Mouse (Mus musculus): Measurements from ENCODE around the gene Sema7a.

Sema7a gene

DNA sequence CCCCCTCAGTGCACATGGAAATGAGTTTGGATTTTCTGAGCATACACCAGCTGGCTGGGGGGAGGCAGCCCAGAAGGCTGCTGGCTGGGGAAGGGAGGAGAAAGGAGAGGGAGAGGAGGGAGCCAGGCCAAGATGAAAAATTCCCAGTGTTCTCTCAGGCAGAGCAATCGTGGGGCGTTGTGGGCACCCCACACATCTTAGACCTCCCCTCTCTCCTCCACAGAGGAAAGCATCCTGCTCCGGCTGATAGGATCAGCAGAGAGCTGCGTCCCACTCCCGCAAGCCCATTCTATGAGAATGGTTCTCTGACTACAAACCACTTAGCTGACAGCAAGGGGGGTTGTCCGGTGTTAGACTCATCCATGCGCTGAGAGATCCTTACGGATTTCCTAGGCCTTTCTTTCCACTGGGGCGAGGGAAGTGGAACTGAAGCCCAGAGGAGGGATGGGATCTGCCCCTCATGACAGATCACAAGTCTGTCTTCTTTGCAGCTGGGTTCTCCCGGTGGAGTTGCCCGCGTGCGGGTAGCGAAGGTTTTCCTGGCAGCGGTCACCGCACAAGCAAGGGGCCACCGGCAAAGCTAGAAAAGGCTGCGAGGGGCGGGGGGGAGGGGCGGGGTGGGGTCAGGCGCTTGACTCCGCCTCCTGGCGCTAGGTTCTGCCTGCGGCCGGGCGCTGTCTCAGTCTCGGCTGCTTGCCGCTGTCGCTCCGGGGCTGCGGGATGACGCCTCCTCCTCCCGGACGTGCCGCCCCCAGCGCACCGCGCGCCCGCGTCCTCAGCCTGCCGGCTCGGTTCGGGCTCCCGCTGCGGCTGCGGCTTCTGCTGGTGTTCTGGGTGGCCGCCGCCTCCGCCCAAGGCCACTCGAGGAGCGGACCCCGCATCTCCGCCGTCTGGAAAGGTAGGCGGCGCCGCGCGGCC is at the start of gene Sema7a:
TSS of gene Sema7a (plus strand) at position 682 of the 918 bp plus-strand sequence.
- no peak for DNase-seq (ENCODE audit: extremely low spot score, low read depth, low spot score)

GRCm38 (mm10) chr9:57900478-57900877 is 39.4 kb upstream of the Sema7a start:
- no peak for DNase-seq (ENCODE audit: extremely low spot score, low read depth, low spot score)

GRCm38 (mm10) chr9:57901197-57901596 is 38.7 kb upstream of the Sema7a start:
- no peak for DNase-seq (ENCODE audit: extremely low spot score, low read depth, low spot score)

GRCm38 (mm10) chr9:57901601-57902000 is 38.3 kb upstream of the Sema7a start:
- no peak for DNase-seq (ENCODE audit: extremely low spot score, low read depth, low spot score)

- DNase-seq (ENCODE audit: extremely low spot score, low read depth, low spot score): no peak
Observed at GRCm38 (mm10) chr9:57902132-57902531, 37.8 kb upstream of the Sema7a start.

DNA sequence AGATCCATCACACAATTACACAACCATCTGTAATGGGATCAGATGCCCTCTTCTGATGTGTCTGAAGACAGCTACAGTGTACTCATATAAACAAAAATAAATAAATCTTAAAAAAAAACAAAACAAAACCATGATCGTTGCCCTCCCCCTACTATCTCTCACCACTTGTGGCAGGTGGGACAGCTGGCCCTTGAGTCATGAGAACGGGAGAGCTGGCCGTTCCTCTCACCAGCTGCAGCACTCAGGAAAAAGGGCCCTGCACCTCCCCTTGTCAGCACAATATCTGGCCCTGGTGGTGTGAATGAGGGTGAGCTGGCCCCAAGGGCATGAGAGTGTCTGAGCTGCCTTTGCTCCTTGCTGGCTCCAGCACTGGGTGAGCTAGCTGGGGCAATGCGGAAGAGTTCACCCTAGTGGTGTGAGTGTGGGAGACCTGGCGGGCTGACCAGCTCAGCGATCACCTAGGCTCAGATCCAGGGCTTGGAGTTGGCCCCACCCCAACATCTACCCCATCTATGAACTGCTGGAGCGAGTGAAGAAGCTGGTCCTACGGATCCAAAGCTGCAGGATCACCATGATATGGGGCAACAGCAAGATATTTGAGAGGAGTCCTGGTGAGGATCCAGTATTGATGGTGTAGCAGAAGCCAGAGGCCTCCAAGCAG is 36.2 kb upstream of the Sema7a start:
- no peak for DNase-seq (ENCODE audit: extremely low spot score, low read depth, low spot score)

DNA sequence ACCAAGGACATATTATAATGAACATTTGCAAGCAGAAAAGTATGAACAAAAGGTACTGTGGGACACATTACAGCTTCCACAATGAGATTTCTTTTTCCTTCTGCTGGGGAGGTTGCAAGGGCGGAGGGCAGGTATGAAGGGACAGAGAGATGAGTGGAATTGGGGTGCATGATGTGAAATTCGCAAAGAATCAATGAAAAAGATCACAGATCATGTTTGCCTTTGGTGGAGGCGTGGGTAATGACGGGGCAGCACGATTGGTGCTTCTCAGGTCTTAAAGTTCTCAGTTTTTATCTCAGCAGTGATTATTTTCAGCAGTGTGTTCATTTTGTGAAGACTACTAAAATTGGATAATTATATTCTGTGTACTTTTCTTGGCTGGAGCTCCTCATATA is 35.7 kb upstream of the Sema7a start:
- DNase-seq (ENCODE audit: extremely low spot score, low read depth, low spot score): no peak

DNA sequence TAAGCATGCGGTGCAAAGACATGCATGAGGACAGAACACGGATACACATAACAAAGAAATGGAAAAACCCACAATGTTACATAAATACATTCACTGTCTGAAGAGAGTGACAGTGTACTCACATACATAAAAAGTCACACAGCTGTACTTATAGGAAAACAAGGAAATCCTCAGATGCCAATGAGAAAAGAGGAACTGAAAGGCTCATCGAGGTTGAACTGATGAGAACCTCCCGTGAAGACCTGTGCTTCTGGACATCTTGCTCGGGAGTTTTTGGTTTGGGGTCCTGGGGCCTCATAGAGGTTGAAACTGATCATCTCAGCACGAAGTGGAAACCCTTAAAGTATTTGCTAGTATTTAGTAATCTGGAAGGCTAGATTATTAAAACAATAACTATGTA is 32.7 kb upstream of the Sema7a start:
- no peak for DNase-seq (ENCODE audit: extremely low spot score, low read depth, low spot score)

GRCm38 (mm10) chr9:57910254-57911160 is 29.4 kb upstream of the Sema7a start, which contains the start of gene Ubl7:
TSS of gene Ubl7 (plus strand) at chr9:57910979.
- peak; percentile 81 for DNase-seq (ENCODE audit: extremely low spot score, low read depth, low spot score)

DNA sequence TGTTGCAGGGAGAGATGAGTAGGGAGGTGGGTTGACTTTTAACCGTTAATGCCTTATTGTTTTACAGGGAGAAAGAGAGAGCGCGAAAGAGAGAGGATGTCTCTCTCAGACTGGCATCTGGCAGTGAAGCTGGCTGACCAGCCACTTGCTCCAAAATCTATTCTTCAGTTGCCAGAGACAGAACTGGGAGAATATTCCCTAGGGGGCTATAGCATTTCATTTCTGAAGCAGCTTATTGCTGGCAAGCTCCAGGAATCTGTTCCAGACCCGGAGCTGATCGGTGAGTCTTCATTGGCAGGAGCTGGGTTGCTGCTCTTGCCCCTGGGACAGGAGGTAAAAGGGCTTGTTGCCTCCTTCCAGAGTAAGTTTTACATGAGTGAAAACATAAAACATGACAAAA is 27.3 kb upstream of the Sema7a start:
- no peak for DNase-seq (ENCODE audit: extremely low spot score, low read depth, low spot score)

GRCm38 (mm10) chr9:57921491-57922060 is 18.3 kb upstream of the Sema7a start:
- DNase-seq (ENCODE audit: extremely low spot score, low read depth, low spot score): no peak

- no peak for DNase-seq (ENCODE audit: extremely low spot score, low read depth, low spot score)
Observed at GRCm38 (mm10) chr9:57922381-57922780, 17.5 kb upstream of the Sema7a start.

- no peak for DNase-seq (ENCODE audit: extremely low spot score, low read depth, low spot score)
Observed at GRCm38 (mm10) chr9:57923046-57923445, 16.9 kb upstream of the Sema7a start.

DNA sequence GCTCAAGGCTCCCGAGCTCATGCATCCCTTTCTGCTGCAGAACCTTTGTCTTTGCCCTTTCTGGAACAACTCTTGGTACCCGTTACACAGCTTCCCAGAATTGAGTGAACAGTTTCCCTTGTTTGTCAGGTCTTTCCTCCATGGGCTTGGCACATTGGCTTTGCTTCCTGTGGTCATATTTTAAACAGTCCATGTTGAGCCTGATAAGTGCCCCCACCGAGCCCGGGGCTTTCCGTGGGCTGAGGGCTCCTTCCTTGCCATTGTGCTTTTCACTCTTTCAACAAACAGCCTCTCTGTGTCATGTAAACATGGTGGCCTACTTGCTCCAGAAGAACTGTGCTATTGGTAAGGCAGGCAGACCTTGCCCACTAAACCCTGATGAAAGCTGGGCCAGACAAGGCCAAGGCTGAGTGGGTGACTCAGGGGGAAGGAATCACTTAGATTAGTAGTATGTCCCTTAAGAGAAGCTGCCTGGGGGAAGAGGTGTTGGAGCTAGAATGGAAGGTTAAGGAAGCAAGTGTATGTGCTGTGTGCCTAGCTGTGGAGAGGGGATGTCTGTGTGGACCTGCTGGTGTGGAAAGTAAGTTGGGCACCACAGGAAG is 8.6 kb upstream of the Sema7a start:
- DNase-seq (ENCODE audit: extremely low spot score, low read depth, low spot score): no peak

DNA sequence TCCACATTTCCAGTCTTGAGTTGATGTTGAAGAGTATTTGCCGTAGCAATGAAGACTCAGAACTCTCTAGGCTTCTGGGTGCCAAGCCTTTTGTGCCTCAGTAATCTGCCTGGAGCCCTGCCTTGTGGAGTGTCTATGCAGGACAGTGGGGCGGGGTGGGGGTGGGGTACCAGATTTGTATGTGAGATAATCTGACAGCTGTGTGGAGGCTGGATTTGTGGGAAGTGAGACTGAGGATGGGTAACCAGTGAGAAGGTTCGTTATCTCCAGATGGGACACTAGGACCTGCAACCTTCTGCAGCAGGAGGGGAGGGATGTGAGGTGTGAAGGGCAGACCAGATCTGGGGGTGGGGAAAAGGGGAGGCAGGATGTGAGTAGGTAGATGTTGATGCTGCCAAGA is 7.7 kb upstream of the Sema7a start:
- no peak for DNase-seq (ENCODE audit: extremely low spot score, low read depth, low spot score)

GRCm38 (mm10) chr9:57932831-57933602 is 6.9 kb upstream of the Sema7a start:
- DNase-seq (ENCODE audit: extremely low spot score, low read depth, low spot score): no peak

DNA sequence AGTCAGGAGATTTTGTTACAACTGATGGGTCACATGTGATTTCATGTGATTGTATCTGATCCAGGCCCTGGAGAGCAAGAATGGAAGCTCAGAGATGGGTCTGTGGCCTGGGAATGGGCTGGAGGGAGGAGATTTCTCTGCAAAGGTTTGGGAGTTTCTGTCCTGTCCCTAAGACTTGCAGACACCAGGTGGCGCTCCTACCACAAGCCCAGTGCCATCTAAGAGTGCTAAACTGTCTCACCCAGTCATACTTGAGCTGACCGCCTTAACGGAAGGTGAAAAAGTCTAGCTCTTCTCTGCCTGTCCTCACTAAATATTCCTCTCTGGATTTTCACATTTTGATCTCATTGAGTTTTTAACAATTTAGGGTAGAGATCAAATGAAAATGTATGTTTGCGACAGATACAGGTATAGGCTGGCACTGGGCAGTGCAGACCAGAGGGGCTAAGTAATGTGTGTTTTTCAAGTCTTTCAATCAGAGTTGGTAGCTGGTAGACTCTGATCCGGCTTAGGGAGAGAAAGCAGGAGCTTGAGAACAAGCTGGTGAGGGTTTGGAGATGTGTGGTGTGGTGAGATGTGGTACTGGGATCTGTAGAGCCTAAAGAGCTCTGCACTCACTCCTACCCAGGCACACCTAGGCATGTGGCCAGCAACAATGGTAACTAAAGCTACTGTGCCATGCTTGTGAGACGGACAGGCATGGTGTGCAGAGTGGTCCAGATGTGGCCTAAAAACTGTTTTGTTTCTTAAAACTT is 4.1 kb upstream of the Sema7a start:
- DNase-seq (ENCODE audit: extremely low spot score, low read depth, low spot score): no peak

GRCm38 (mm10) chr9:57937171-57937570 is 2.7 kb upstream of the Sema7a start:
- no peak for DNase-seq (ENCODE audit: extremely low spot score, low read depth, low spot score)

DNA sequence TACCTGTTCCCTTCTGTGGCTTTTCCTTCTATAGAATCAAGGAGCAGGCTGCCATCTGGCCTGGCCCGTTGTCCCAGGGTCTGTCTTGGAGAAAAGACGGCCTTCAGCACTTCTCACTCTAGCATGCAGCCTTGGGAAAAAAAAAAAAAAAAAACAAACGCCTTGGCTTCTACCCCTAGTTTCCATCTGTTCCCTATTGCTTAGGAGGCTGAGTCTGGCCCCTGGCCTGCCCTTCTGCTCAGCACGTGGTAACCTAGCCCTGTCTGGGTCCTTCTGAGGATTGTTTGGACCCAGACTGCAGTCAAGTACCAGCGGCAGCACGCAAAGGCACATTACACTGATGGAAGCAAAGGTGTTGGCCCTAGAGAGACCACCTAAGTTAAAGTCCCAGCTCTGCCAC is 2.3 kb upstream of the Sema7a start:
- no peak for DNase-seq (ENCODE audit: extremely low spot score, low read depth, low spot score)

All from hindlimb bud, embryonic 11.5 days (tissue).